Comparison of ENCODE assay signal across 8 mouse cellular contexts in genomic region chr4:116708201-116708764, GRCm38 (mm10). TPM values are rescaled to one million over a fixed set of nuclear protein-coding genes. Genes with fewer than 3 reads are reported as not detected.
DNase-seq lines count a peak whose midpoint lies in the region; ATAC-seq and TF ChIP-seq lines count a peak whose summit lies in the region.

Gene Mmachc, minus strand, starts transcription at chr4:116708406.
Gene Ccdc163, plus strand, starts transcription at chr4:116708509.

- H3K9me3 ChIP-seq in hindbrain, embryonic 10.5 days = no peaks in the 10 kb centered on the region
- H3K9me3 ChIP-seq in lung, postnatal 0 days (ENCODE audit: low read length) = no peaks in the 10 kb centered on the region

- peak; percentile 92 for DNase-seq in MN1 (ENCODE audit: low spot score)
- DNase-seq in cerebellum, adult 9-10 months = peak; percentile 97
- DNase-seq in hindbrain, embryonic 10.5 days (ENCODE audit: low spot score) = peak; percentile 91
- DNase-seq in layer of hippocampus, adult 9-11 months = peak; percentile 99
- peak; percentile 100 for DNase-seq in lung, postnatal 0 days (ENCODE audit: low spot score)
- peak; percentile 69 for DNase-seq in ovary, postnatal 14 days (ENCODE audit: low spot score)
- peak; percentile 89 for DNase-seq in thymus, postnatal 14 days

- H3K4me1 ChIP-seq in hindbrain, embryonic 10.5 days (replicated peaks) = peaks cover 20% of the 10 kb centered on the region
- H3K4me1 ChIP-seq in lung, postnatal 0 days (ENCODE audit: insufficient read depth, low read depth, low read length) = peaks cover 10% of the 10 kb centered on the region; the same call in 1 of the 2 replicates

- peak; percentile 77 for TF ChIP-seq EP300 in lung, postnatal 0 days (IDR thresholded peaks at IDR 0.05)

- no peaks in the 10 kb centered on the region for H3K27me3 ChIP-seq in hindbrain, embryonic 10.5 days (ENCODE audit: insufficient read depth, poor library complexity, severe bottlenecking)
- H3K27me3 ChIP-seq in lung, postnatal 0 days (replicated peaks; ENCODE audit: insufficient read depth, low read length) = no peaks in the 10 kb centered on the region

- peak within 1 kb of the TSS; percentile 88 for H3K27ac ChIP-seq in hindbrain, embryonic 10.5 days
- no peak within 1 kb of the TSS for H3K27ac ChIP-seq in lung, postnatal 0 days (ENCODE audit: low read length)

- peak within 1 kb of the TSS; percentile 23 for H3K9ac ChIP-seq in lung, postnatal 0 days (replicated peaks; ENCODE audit: low read depth)

- peak; percentile 98 for ATAC-seq in frontal cortex, adult (ENCODE audit: low TSS enrichment)
- ATAC-seq in lung, postnatal 0 days = peak; percentile 99

- H3K4me3 ChIP-seq in hindbrain, embryonic 10.5 days = peak within 1 kb of the TSS; percentile 67
- peak within 1 kb of the TSS; percentile 44 for H3K4me3 ChIP-seq in lung, postnatal 0 days (ENCODE audit: low read depth, low read length)

- peak within 1 kb of the TSS; percentile 73 for H3K4me2 ChIP-seq in lung, postnatal 0 days (replicated peaks; ENCODE audit: low read depth, low read length)

- peaks cover 24% of the 10 kb centered on the region for H3K36me3 ChIP-seq in hindbrain, embryonic 10.5 days
- 0 out of 2 replicates have a peak, but pooled peaks cover 2% of the 10 kb centered on the region for H3K36me3 ChIP-seq in lung, postnatal 0 days (ENCODE audit: insufficient read depth, low read length)

- WGBS in hindbrain, embryonic 10.5 days = under 1% methylated on average over 29 of the region's 29 CpGs
- WGBS in lung, postnatal 0 days = under 1% methylated on average over 29 of the region's 29 CpGs

- TF ChIP-seq CTCF in lung, postnatal 0 days (IDR thresholded peaks at IDR 0.05) = peak; percentile 39

RNA-seq across cellular contexts. Expression of gene Mmachc, which starts in this region (rescaled TPM):
- 38.0 and 40.5 TPM in 2 replicates for polyA plus RNA-seq in hindbrain, embryonic 10.5 days (2016; fragmentation: Nextera tagmentation; extraction: Ambion mirVana)
- polyA plus RNA-seq in lung, postnatal 0 days (2015; fragmentation: Nextera tagmentation; extraction: Ambion mirVana) = 6.9 and 7.1 TPM in 2 replicates

RNA-seq across cellular contexts. Expression of gene Ccdc163, which starts in this region (rescaled TPM):
- polyA plus RNA-seq in hindbrain, embryonic 10.5 days (2016; fragmentation: Nextera tagmentation; extraction: Ambion mirVana) = 33.1 and 37.4 TPM in 2 replicates
- polyA plus RNA-seq in lung, postnatal 0 days (2015; fragmentation: Nextera tagmentation; extraction: Ambion mirVana) = 17.3 and 21.9 TPM in 2 replicates
